Mouse (Mus musculus) liver, postnatal 0 days (tissue): ENCODE results near the gene Ppif.

ENCODE experiments used
- CTCF ChIP-seq: sonication (generic); IDR thresholded peaks from 2 replicates; pipeline ENCODE4 v1.5.1; 2016; ENCODE audit warnings: antibody characterized with exemption, low read depth
- EP300 ChIP-seq: IDR thresholded peaks from 2 replicates; pipeline ENCODE4 v1.6.1; 2016; ENCODE audit warnings: antibody characterized with exemption, low read depth, mild to moderate bottlenecking

- TF ChIP-seq CTCF: no peak
- no peak for TF ChIP-seq EP300
These were observed 16.1 kb downstream of the Ppif start for GRCm38 (mm10) chr14:25710073-25710472.
